Mouse (Mus musculus) forebrain, postnatal 0 days (tissue): ENCODE measurements around the gene Tead1. TPM values are rescaled to one million over a fixed set of nuclear protein-coding genes. Genes with fewer than 3 reads are reported as not detected.

Experiments used
- ATAC-seq: fragments of 200-750 bp; cut with Nextera tagmentation; 2 replicates; pipeline ENCODE4 v1.8.0; 2017; ENCODE audit warnings: mild to moderate bottlenecking, moderate library complexity
- DNase-seq: peaks from one replicate; pipeline ENCODE4 v3.0.0-alpha.2; 2015
- H3K27ac ChIP-seq: fragments of 300-500 bp; sonication (generic); 2 replicates; pipeline ENCODE4 v1.5.1; 2014; ENCODE audit warnings: low read depth, mild to moderate bottlenecking, antibody characterized with exemption, low read length, moderate library complexity, mixed read lengths
- H3K27me3 ChIP-seq: fragments of 300-500 bp; sonication (generic); 2 replicates; pipeline ENCODE4 v1.6.1; 2014; ENCODE audit warnings: mild to moderate bottlenecking, low read length, mixed read lengths; ENCODE audit not compliant: insufficient read depth
- H3K36me3 ChIP-seq: fragments of 300-500 bp; sonication (generic); 2 replicates; pipeline ENCODE4 v1.6.1; 2014; ENCODE audit warnings: mild to moderate bottlenecking, moderate library complexity; ENCODE audit not compliant: insufficient read depth
- H3K4me1 ChIP-seq: fragments of 300-500 bp; sonication (generic); 2 replicates; pipeline ENCODE4 v1.6.1; 2014; ENCODE audit warnings: antibody characterized with exemption; ENCODE audit not compliant: insufficient read depth
- H3K4me2 ChIP-seq: fragments of 300-500 bp; sonication (generic); 2 replicates; pipeline ENCODE4 v1.6.1; 2014; ENCODE audit warnings: low read depth, mild to moderate bottlenecking, moderate library complexity
- H3K4me3 ChIP-seq: fragments of 300-500 bp; sonication (generic); 2 replicates; pipeline ENCODE4 v1.5.1; 2014; ENCODE audit warnings: low read depth, low read length, mixed read lengths
- H3K9ac ChIP-seq: fragments of 300-500 bp; sonication (generic); 2 replicates; pipeline ENCODE4 v1.6.1; 2014; ENCODE audit warnings: mild to moderate bottlenecking
- H3K9me3 ChIP-seq: fragments of 300-500 bp; sonication (generic); 2 replicates; pipeline ENCODE4 v1.6.1; 2016; ENCODE audit warnings: low read length
- CTCF ChIP-seq: sonication (generic); IDR thresholded peaks from 2 replicates; pipeline ENCODE4 v1.5.1; 2016; ENCODE audit warnings: antibody characterized with exemption, control low read depth, low read depth
- WGBS: fragments of 180-500 bp; shearing (Covaris S2); extraction: QIAGEN DNeasy Blood & Tissue Kit; methylation state at CpG from one replicate; pipeline ENCODE4 v1.1.7; 2014; 5-methylcytosine and 5-hydroxymethylcytosine counted together
- polyA plus RNA-seq: library from polyadenylated mRNA; unstranded; fragments of >200 nt; fragmentation: Nextera tagmentation; extraction: Ambion mirVana; gene quantifications from 2 replicates; pipeline ENCODE4 v1.2.1, GENCODE M21; 2015
- total RNA-seq: library from RNA; depleted of rRNA; stranded (reverse); fragments of >200 nt; gene quantifications from 2 replicates; pipeline ENCODE4 v1.2.3, GENCODE M21; 2014

The Tead1 gene
- total and polyA plus RNA-seq, 2 experiments from 2014 or later: 7.8 to 20.1 TPM

GRCm38 (mm10) chr7:112656141-112656662 is 22.9 kb upstream of the Tead1 start:
- H3K9me3 ChIP-seq: no peaks in the 10 kb centered on the region
- no peak overlapping the region for H3K27ac ChIP-seq
- DNase-seq (no peak), ATAC-seq (no peak)
- 53% methylated on average over 9 of the region's 9 CpGs for WGBS
- no peaks in the 10 kb centered on the region for H3K36me3 ChIP-seq
- no peaks in the 10 kb centered on the region for H3K27me3 ChIP-seq
- H3K9ac ChIP-seq: no peak overlapping the region
- H3K4me3 ChIP-seq: no peak overlapping the region
- TF ChIP-seq CTCF: no peak
- H3K4me2 ChIP-seq: no peak overlapping the region
- H3K4me1 ChIP-seq: no peaks in the 10 kb centered on the region

DNA sequence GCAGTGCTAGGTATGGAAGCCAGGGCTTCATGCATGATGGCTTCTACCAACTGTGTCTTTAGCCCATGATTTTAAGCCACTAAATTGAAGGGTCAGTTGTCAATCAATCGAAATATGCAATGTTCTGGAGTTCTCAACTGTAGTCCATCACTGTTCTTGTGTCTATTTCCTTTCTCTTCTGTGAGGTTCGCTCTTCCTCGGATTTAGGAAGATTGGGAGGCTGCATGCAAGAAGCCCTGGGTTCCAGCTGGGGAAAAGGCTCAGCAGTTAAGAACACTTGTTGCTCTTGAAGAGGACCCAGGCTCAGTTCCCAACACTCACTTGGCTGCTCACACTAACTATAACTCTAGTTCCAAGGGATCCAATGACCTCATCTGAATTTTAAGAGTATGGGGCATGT is 20.2 kb upstream of the Tead1 start:
- no peaks in the 10 kb centered on the region for H3K36me3 ChIP-seq
- H3K4me1 ChIP-seq: no peaks in the 10 kb centered on the region; the same call in 1 of the 2 replicates
- H3K4me3 ChIP-seq: no peak overlapping the region
- TF ChIP-seq CTCF: no peak
- no peak overlapping the region for H3K4me2 ChIP-seq
- H3K27me3 ChIP-seq: no peaks in the 10 kb centered on the region
- H3K9me3 ChIP-seq: no peaks in the 10 kb centered on the region
- ATAC-seq: no peak
- no peak overlapping the region for H3K9ac ChIP-seq
- 95% methylated on average over 3 of the region's 3 CpGs for WGBS
- no peak for DNase-seq
- H3K27ac ChIP-seq: no peak overlapping the region

- H3K4me2 ChIP-seq: no peak overlapping the region
- WGBS: 40% methylated on average over 5 of the region's 5 CpGs
- H3K9ac ChIP-seq: no peak overlapping the region
- TF ChIP-seq CTCF: no peak
- ATAC-seq (no peak), DNase-seq (no peak)
- no peak overlapping the region for H3K27ac ChIP-seq
- no peaks in the 10 kb centered on the region for H3K27me3 ChIP-seq
- H3K9me3 ChIP-seq: no peaks in the 10 kb centered on the region
- no peaks in the 10 kb centered on the region; the same call in 1 of the 2 replicates for H3K4me1 ChIP-seq
- no peak overlapping the region for H3K4me3 ChIP-seq
- H3K36me3 ChIP-seq: no peaks in the 10 kb centered on the region
These were observed 19.3 kb upstream of the Tead1 start for GRCm38 (mm10) chr7:112659816-112660215.

- Histone ChIP-seq H3K4me1 (no peaks in the 10 kb centered on the region; the same call in 1 of the 2 replicates), H3K4me3 (no peak overlapping the region), H3K9ac (no peak overlapping the region), H3K27ac (no peak overlapping the region), H3K4me2 (no peak overlapping the region), H3K27me3 (no peaks in the 10 kb centered on the region), H3K9me3 (no peaks in the 10 kb centered on the region), H3K36me3 (no peaks in the 10 kb centered on the region)
- WGBS: 55% methylated on average over 1 of the region's 1 CpGs
- DNase-seq: no peak
- no peak for TF ChIP-seq CTCF
- no peak for ATAC-seq
These were observed 18.8 kb upstream of the Tead1 start for GRCm38 (mm10) chr7:112660325-112660724.

DNA sequence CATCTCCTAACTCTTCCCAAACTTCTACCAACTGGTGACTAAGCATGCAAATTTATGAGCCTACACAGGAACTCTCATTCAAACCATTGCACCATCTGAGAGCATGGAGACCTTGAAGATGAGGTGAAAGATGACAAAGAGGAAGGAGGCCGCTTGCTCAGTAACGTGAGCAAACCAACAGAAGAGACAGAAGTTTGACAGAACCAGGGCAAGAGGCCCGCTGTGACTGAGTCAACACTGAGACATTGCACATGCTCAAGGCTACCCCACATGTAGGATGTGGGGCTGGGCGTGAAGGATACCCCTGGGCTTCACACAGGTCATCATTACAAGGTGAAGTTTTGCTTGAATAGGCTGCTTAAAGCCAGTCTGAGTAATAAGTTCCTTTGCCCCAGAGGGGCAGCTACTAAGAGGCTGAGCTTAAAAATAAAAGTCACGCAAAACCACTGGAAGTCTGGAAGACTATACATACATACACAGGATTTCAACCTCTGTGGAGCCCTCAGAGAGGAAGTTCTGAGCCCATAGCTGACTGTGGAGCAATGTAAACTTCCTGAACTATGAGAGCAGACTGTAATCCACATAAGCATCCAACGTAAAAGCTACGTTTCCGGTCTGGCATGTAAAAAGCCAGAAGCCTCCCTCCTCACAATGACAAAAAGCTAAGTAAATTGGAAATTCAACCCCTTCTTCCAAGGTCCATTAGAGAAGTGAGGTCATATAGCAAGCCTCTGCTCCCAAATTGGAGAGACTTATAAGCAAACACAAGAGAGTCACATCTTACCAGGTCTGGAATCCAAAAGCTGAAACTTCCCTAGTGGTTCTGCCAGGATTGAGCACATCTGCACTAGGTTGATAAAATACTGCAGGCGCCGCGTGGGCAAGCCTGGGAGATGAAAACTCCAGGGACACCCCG is 16.5 kb upstream of the Tead1 start:
- Histone ChIP-seq H3K9ac (no peak overlapping the region), H3K4me2 (no peak overlapping the region), H3K4me1 (no peaks in the 10 kb centered on the region; the same call in 1 of the 2 replicates), H3K27me3 (no peaks in the 10 kb centered on the region), H3K36me3 (no peaks in the 10 kb centered on the region), H3K9me3 (no peaks in the 10 kb centered on the region), H3K27ac (0 out of 2 replicates have a peak overlapping the region, but pooled peaks have one; percentile 3), H3K4me3 (no peak overlapping the region)
- DNase-seq (no peak), ATAC-seq (no peak)
- TF ChIP-seq CTCF: no peak
- 70% methylated on average over 12 of the region's 12 CpGs for WGBS

DNA sequence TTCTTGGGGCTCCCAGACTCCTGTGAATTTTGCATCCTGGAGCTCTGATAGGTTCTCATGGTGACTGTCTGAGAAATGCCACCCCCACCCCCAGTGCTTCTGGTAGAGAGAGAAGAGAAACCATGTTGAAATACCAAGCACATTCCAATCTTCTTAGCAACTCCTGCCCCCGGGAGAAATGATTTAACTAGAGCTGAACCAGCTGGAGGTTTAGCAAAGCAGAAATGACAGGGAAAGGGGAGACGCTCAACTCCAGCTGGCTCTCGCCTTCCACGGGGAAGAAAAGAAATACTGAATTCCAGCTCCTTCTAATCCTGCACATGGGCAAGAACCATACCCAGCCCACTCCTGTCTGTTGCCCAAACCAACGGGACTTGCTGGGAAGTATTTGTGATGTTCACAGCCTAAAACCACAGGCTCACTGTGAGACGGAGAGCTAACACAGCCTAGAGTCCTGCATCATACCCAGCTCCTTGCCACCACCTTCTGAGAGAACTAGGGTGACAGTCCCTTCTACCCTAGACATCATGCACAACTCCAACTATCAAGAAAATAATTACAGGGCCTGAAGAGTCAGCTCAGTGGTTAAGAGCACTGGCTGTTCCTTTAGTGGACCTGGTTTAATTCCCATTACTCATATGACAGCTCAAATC is 15.7 kb upstream of the Tead1 start:
- H3K4me2 ChIP-seq: no peak overlapping the region
- 26% methylated on average over 6 of the region's 6 CpGs for WGBS

More for the DNA sequence above, 15.7 kb upstream of the Tead1 start:
- ATAC-seq: peak; percentile 74
- DNase-seq: peak; percentile 57
- no peak overlapping the region for H3K4me3 ChIP-seq
- TF ChIP-seq CTCF: no peak
- H3K27me3 ChIP-seq: no peaks in the 10 kb centered on the region
- no peaks in the 10 kb centered on the region; the same call in 1 of the 2 replicates for H3K4me1 ChIP-seq
- H3K9ac ChIP-seq: no peak overlapping the region
- no peaks in the 10 kb centered on the region for H3K9me3 ChIP-seq
- 0 out of 2 replicates have a peak overlapping the region, but pooled peaks have one; percentile 15 for H3K27ac ChIP-seq
- no peaks in the 10 kb centered on the region for H3K36me3 ChIP-seq
